Mouse (Mus musculus) testis, adult 2 months (tissue): Measurements from ENCODE around the gene Drap1.

Experiments
- CTCF ChIP-seq: fragments of 200-500 bp; IDR thresholded peaks from 2 replicates; pipeline ENCODE4 v1.5.1; 2012; ENCODE audit warnings: low read depth, mild to moderate bottlenecking, inconsistent platforms, low read length, moderate library complexity; ENCODE audit not compliant: control insufficient read depth, insufficient read depth, insufficient replicate concordance
- POLR2A ChIP-seq: fragments of 200-500 bp; IDR thresholded peaks from 2 replicates; pipeline ENCODE4 v1.6.1; 2012; ENCODE audit warnings: low read depth, mild to moderate bottlenecking, inconsistent platforms, low read length, moderate library complexity; ENCODE audit not compliant: control insufficient read depth

GRCm38 (mm10) chr19:5424092-5424781 lies 542 bp downstream of the Drap1 start:
- no peak for TF ChIP-seq CTCF
- TF ChIP-seq POLR2A, result no peak; the same call in 1 of the 2 replicates
